Mouse (Mus musculus) testis, adult 2 months (tissue): ENCODE measurements around the gene Gimap9.

Experiments used
- CTCF ChIP-seq: fragments of 200-500 bp; IDR thresholded peaks from 2 replicates; pipeline ENCODE4 v1.5.1; 2012; ENCODE audit warnings: low read depth, mild to moderate bottlenecking, inconsistent platforms, low read length, moderate library complexity; ENCODE audit not compliant: control insufficient read depth, insufficient read depth, insufficient replicate concordance
- POLR2A ChIP-seq: fragments of 200-500 bp; IDR thresholded peaks from 2 replicates; pipeline ENCODE4 v1.6.1; 2012; ENCODE audit warnings: low read depth, mild to moderate bottlenecking, inconsistent platforms, low read length, moderate library complexity; ENCODE audit not compliant: control insufficient read depth

DNA sequence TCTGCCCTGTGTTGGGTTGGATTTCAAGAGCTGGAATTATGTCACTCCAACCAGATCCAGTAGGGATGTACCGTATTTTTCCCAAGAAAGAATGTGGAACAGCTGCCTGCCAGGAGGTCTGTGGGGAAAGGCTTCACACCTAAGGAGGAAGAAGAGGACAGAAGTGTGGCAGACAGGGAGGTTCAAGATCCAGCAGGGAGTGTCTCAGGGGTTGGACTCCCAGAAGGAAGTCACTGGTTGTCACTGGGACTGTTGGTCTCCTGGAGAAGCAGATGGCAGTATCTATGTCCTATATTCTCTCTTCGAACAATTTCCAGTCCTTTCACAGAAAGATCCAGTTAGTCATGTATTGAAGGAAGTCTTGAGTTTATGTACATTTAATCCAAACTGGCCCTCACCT, 28.3 kb upstream of the Gimap9 start:
- TF ChIP-seq CTCF, result no peak
- no peak for TF ChIP-seq POLR2A
